Mouse (Mus musculus) left cerebral cortex, postnatal 10 days (tissue): ENCODE results near the gene Tango6. TPM values are rescaled to one million over a fixed set of nuclear protein-coding genes. Genes with fewer than 3 reads are reported as not detected.

Experiments
- DNase-seq, 2 experiments: peaks; one replicate each; pipeline ENCODE4 v3.0.0; 2021 to 2022; ENCODE audit warnings: low spot score in 2 of 2, mixed read lengths in 1 of 2; ENCODE audit errors: extremely low spot score in 1 of 2
- intact Hi-C: fragments of 180-260 bp; cut with DNase I; formaldehyde crosslinking; loops from one replicate; pipeline ENCODE4 v1.15.1; 2025
- total RNA-seq, 2 experiments: library from RNA; stranded (reverse); gene quantifications; 2 replicates each; pipeline ENCODE4 v1.2.3; 2021

Gene Tango6
- total RNA-seq: 1 to 10 TPM; 6.1 to 6.8 TPM

- intact Hi-C loops: no loop called here
Measured at GRCm38 (mm10) chr8:106682971-106683668, at the start of gene Tango6. Gene Tango6, plus strand, starts transcription at chr8:106683068.

DNA sequence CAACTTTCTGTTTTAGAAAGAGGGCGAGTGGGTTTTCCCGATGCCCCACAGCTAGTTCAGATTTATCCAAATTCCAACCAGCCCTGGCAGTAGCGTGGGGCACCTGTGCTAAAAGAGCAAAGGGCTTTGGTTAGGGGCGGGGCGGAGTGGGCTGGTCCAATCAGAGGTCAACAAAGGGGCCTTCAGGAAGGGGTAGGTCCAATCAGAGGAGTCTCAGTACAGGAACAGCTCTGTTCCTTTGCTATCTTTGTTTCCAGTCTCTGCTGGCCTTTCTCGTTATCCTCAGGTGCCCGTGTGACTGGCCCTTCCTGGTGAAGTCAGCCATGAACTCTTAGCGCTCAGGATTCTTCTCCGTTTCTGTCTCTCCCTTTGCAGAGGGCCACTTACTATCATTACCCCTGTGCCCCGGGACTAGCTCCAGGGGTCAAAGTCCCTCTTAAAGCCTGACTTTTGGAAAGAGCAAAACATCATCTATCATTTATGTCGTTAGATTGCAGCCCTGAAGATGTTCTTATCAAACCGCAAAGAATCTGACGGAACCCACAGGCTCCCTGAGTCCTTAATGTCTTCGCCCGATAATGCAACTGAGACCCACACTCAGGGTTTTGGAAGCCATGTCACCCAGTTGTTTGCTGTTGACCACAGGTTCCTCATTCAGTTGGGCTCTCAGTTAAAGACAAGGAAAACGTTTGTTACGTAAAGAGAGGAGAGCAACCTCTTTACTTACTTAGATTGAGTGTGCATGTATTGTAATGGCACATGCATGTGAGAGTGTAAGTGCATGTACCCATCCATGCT is 49.3 kb upstream of the Tango6 start:
- DNase-seq: no peak
- intact Hi-C loops: no loop called here

More at GRCm38 (mm10) chr8:106682971-106683668, at the start of gene Tango6:
- peak; percentile 88 to 93 for DNase-seq

GRCm38 (mm10) chr8:106635284-106635683 is 47.6 kb upstream of the Tango6 start:
- intact Hi-C loops: no loop called here
- no peak for DNase-seq

GRCm38 (mm10) chr8:106637446-106637845 is 45.4 kb upstream of the Tango6 start:
- no peak for DNase-seq
- intact Hi-C loops: no loop called here

- intact Hi-C loops: no loop called here
- no peak for DNase-seq
Measured at GRCm38 (mm10) chr8:106638768-106639295, 44.0 kb upstream of the Tango6 start.

DNA sequence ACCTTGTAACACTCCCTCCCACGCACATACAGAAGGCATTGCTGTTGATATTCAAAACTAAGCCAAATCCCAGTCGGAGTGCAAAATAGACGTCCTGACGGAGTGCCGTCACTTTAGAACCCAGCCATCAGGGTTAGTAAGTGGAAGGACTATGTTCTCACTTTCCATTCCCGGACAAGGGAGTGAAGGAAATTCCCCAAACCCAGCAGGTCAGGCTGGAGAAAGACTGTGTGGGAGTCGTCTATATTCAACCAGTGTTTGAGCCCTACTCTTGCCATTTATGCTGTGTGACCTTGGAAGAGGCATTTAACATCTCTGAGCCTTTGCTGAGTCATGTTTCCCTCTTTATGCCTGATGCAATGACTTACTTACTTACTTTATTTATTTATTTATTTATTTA is 42.7 kb upstream of the Tango6 start:
- no peak for DNase-seq
- intact Hi-C loops: loop anchor here (5.0 kb wide), 1 partner anchor 93 kb away; no protein-coding TSS in a partner anchor

GRCm38 (mm10) chr8:106640921-106641320 is 41.9 kb upstream of the Tango6 start:
- intact Hi-C loops: loop anchor here (5.0 kb wide), 1 partner anchor 94 kb away; no protein-coding TSS in a partner anchor

GRCm38 (mm10) chr8:106642172-106642571 is 40.7 kb upstream of the Tango6 start:
- intact Hi-C loops: loop anchor here (5.0 kb wide), 1 partner anchor 95 kb away; no protein-coding TSS in a partner anchor
- no peak for DNase-seq

More at GRCm38 (mm10) chr8:106640921-106641320, 41.9 kb upstream of the Tango6 start:
- DNase-seq: no peak

DNA sequence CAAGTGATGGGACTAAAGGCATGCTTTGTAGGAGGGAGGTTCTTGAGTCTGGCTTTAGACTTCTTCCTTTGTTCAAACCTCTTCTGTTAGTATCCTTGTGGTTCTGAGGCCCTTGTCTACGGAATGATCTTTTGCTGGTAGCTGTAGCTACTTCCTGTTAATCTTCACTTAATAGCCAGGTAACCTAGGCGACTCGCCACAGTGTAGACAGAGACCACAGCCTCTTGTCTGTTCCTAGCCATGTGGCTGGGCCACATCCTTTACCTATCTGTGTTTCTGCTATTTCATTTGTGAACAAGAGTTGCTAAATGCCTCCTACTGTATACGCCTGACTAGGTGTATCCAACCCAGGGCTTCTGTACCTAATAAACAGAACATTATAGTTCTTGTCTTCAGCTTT is 39.8 kb upstream of the Tango6 start:
- intact Hi-C loops: loop anchor here (5.0 kb wide), 1 partner anchor 96 kb away; no protein-coding TSS in a partner anchor
- no peak for DNase-seq

- intact Hi-C loops: loop anchor here (5.0 kb wide), 2 partner anchors 83 to 98 kb away; no protein-coding TSS in a partner anchor
- DNase-seq: no peak
Measured at GRCm38 (mm10) chr8:106644957-106645356, 37.9 kb upstream of the Tango6 start.

DNA sequence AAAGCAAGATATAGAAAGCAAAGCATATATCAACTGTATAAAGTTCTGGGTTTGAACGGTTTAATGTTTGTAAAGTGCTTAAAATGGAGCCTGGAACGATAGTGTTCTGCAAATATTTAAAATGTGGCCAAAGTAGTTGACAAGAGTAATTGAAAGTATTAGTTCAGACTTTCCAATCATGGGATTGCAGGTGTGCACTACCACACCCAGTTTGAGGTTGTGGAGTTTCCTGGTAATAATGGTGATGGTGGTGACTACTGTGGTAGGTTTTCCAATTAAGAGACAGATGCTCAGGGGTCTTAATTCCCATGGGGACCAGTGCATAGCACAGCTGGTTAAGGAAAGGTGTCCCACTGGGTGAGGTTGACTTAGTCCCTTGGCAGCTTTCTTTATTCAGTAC is 36.7 kb upstream of the Tango6 start:
- intact Hi-C loops: loop anchor here (2.0 to 5.0 kb wide), 2 partner anchors 84 to 213 kb away; no protein-coding TSS in a partner anchor
- DNase-seq: no peak

- intact Hi-C loops: loop anchor here (2.0 to 5.0 kb wide), 2 partner anchors 84 to 214 kb away; no protein-coding TSS in a partner anchor
- no peak for DNase-seq
Measured at GRCm38 (mm10) chr8:106646731-106647130, 36.1 kb upstream of the Tango6 start.

- intact Hi-C loops: loop anchor here (2.0 to 5.0 kb wide), 2 partner anchors 85 to 215 kb away; no protein-coding TSS in a partner anchor
- DNase-seq: peak; percentile 61 to 64
Measured at GRCm38 (mm10) chr8:106647387-106647786, 35.5 kb upstream of the Tango6 start.

DNA sequence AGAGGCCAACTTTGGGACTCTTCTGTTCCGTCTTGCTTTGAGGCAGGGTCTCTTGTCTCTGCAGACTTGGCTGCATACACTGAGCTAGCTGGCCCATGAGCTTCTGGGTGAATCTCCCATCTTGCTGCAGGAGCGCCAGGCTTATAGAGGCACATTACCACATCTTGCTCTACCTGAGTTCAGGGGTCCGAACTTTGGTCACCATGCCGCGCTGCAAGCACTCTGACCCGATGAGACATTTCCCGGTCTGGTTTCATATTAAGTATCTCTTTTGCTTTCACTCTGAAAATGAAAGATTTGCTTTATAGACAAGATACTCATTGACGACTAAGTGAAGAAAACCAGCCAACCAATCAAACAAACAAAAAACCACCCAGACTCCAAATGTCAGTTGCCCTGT is 34.4 kb upstream of the Tango6 start:
- intact Hi-C loops: loop anchor here (5.0 kb wide), 1 partner anchor 86 kb away; no protein-coding TSS in a partner anchor
- DNase-seq: no peak

GRCm38 (mm10) chr8:106651994-106652393 is 30.9 kb upstream of the Tango6 start:
- intact Hi-C loops: no loop called here
- no peak for DNase-seq

GRCm38 (mm10) chr8:106656046-106656445 is 26.8 kb upstream of the Tango6 start:
- intact Hi-C loops: no loop called here
- DNase-seq: no peak

- no peak for DNase-seq
- intact Hi-C loops: no loop called here
Measured at GRCm38 (mm10) chr8:106672786-106673185, 10.1 kb upstream of the Tango6 start.

GRCm38 (mm10) chr8:106674318-106674717 is 8.6 kb upstream of the Tango6 start:
- no peak for DNase-seq
- intact Hi-C loops: no loop called here

GRCm38 (mm10) chr8:106674894-106675293 is 8.0 kb upstream of the Tango6 start:
- intact Hi-C loops: no loop called here
- no peak for DNase-seq
